Mouse (Mus musculus): ENCODE measurements around the gene Gipc3. TPM values are rescaled to one million over a fixed set of nuclear protein-coding genes. Genes with fewer than 3 reads are reported as not detected.
A peak's percentile ranks its signal among the peaks of the same experiment; 100 is the strongest.

Gipc3 gene
- polyA plus RNA-seq, 1 experiment, result 1.3 TPM

GRCm38 (mm10) chr10:81309571-81309970, 33.5 kb downstream of the Gipc3 start:
- no peak for DNase-seq (ENCODE audit: low read depth in 1 of 2, low spot score in 2 of 2)
- H3K4me1 ChIP-seq (ENCODE audit: control insufficient read depth, insufficient read depth, insufficient read length), result peaks cover 3% of the 10 kb centered on the region; the same call in 1 of the 2 replicates
- H3K36me3 ChIP-seq (ENCODE audit: control insufficient read depth, insufficient read depth, low read length), result peaks cover 62% of the 10 kb centered on the region
- no peak for TF ChIP-seq CTCF (IDR thresholded peaks at IDR 0.05; ENCODE audit: extremely low read depth, insufficient read depth, insufficient read length, insufficient replicate concordance)
- no peak for TF ChIP-seq POLR2A (IDR thresholded peaks at IDR 0.05; ENCODE audit: low read depth, low read length)
- H3K27ac ChIP-seq (ENCODE audit: insufficient read depth, low read length), result no peak overlapping the region
- no peak overlapping the region for H3K4me3 ChIP-seq (ENCODE audit: extremely low read depth, insufficient read depth, insufficient read length)
- H3K27me3 ChIP-seq (ENCODE audit: control insufficient read depth, insufficient read depth, low read length), result no peaks in the 10 kb centered on the region
- WGBS, result 61% methylated on average over 5 of the region's 5 CpGs

- H3K36me3 ChIP-seq (ENCODE audit: control insufficient read depth, insufficient read depth, low read length), result peaks cover 46% of the 10 kb centered on the region
- no peak overlapping the region for H3K27ac ChIP-seq (ENCODE audit: insufficient read depth, low read length)
- no peak for DNase-seq (ENCODE audit: low read depth in 1 of 2, low spot score in 2 of 2)
- peaks cover 27% of the 10 kb centered on the region for H3K4me1 ChIP-seq (ENCODE audit: control insufficient read depth, insufficient read depth, insufficient read length)
- TF ChIP-seq CTCF (IDR thresholded peaks at IDR 0.05; ENCODE audit: extremely low read depth, insufficient read depth, insufficient read length, insufficient replicate concordance) (no peak), POLR2A (IDR thresholded peaks at IDR 0.05; ENCODE audit: low read depth, low read length) (no peak)
- no peaks in the 10 kb centered on the region for H3K27me3 ChIP-seq (ENCODE audit: control insufficient read depth, insufficient read depth, low read length)
- 96% methylated on average over 21 of the region's 21 CpGs for WGBS
- no peak overlapping the region for H3K4me3 ChIP-seq (ENCODE audit: extremely low read depth, insufficient read depth, insufficient read length)
These were observed 36.0 kb downstream of the Gipc3 start for GRCm38 (mm10) chr10:81306837-81307682.

GRCm38 (mm10) chr10:81306173-81306668, 36.8 kb downstream of the Gipc3 start:
- Histone ChIP-seq H3K36me3 (ENCODE audit: control insufficient read depth, insufficient read depth, low read length) (peaks cover 37% of the 10 kb centered on the region), H3K4me3 (ENCODE audit: extremely low read depth, insufficient read depth, insufficient read length) (no peak overlapping the region), H3K27ac (ENCODE audit: insufficient read depth, low read length) (peak overlapping the region; percentile 2; the same call in 1 of the 2 replicates), H3K4me1 (ENCODE audit: control insufficient read depth, insufficient read depth, insufficient read length) (peaks cover 36% of the 10 kb centered on the region), H3K27me3 (ENCODE audit: control insufficient read depth, insufficient read depth, low read length) (no peaks in the 10 kb centered on the region)
- WGBS, result 85% methylated on average over 12 of the region's 12 CpGs
- no peak for TF ChIP-seq CTCF (IDR thresholded peaks at IDR 0.05; ENCODE audit: extremely low read depth, insufficient read depth, insufficient read length, insufficient replicate concordance)
- TF ChIP-seq POLR2A (IDR thresholded peaks at IDR 0.05; ENCODE audit: low read depth, low read length), result no peak
- DNase-seq (ENCODE audit: low read depth in 1 of 2, low spot score in 2 of 2), result no peak

- TF ChIP-seq POLR2A (IDR thresholded peaks at IDR 0.05; ENCODE audit: low read depth, low read length), result no peak
- TF ChIP-seq CTCF (IDR thresholded peaks at IDR 0.05; ENCODE audit: extremely low read depth, insufficient read depth, insufficient read length, insufficient replicate concordance), result no peak
- Histone ChIP-seq H3K4me3 (ENCODE audit: extremely low read depth, insufficient read depth, insufficient read length) (no peak overlapping the region), H3K27me3 (ENCODE audit: control insufficient read depth, insufficient read depth, low read length) (no peaks in the 10 kb centered on the region), H3K4me1 (ENCODE audit: control insufficient read depth, insufficient read depth, insufficient read length) (peaks cover 41% of the 10 kb centered on the region), H3K36me3 (ENCODE audit: control insufficient read depth, insufficient read depth, low read length) (peaks cover 33% of the 10 kb centered on the region), H3K27ac (ENCODE audit: insufficient read depth, low read length) (peak overlapping the region; percentile 2; the same call in 1 of the 2 replicates)
- no peak for DNase-seq (ENCODE audit: low read depth in 1 of 2, low spot score in 2 of 2)
- 91% methylated on average over 14 of the region's 14 CpGs for WGBS
These were observed 37.4 kb downstream of the Gipc3 start for GRCm38 (mm10) chr10:81305663-81306062.

- WGBS, result 24% methylated on average over 7 of the region's 9 CpGs
- H3K27me3 ChIP-seq (ENCODE audit: control insufficient read depth, insufficient read depth, low read length), result no peaks in the 10 kb centered on the region
- TF ChIP-seq CTCF (IDR thresholded peaks at IDR 0.05; ENCODE audit: extremely low read depth, insufficient read depth, insufficient read length, insufficient replicate concordance), result peak; percentile 92
- TF ChIP-seq POLR2A (IDR thresholded peaks at IDR 0.05; ENCODE audit: low read depth, low read length), result no peak
- no peak overlapping the region for H3K27ac ChIP-seq (ENCODE audit: insufficient read depth, low read length)
- H3K4me1 ChIP-seq (ENCODE audit: control insufficient read depth, insufficient read depth, insufficient read length), result peaks cover 51% of the 10 kb centered on the region
- peak in 1 of 2 experiments; percentile 53 for DNase-seq (ENCODE audit: low read depth in 1 of 2, low spot score in 2 of 2)
- H3K4me3 ChIP-seq (ENCODE audit: extremely low read depth, insufficient read depth, insufficient read length), result no peak overlapping the region
- H3K36me3 ChIP-seq (ENCODE audit: control insufficient read depth, insufficient read depth, low read length), result peaks cover 24% of the 10 kb centered on the region
These were observed 38.3 kb downstream of the Gipc3 start for GRCm38 (mm10) chr10:81304597-81305238.

- TF ChIP-seq CTCF (IDR thresholded peaks at IDR 0.05; ENCODE audit: extremely low read depth, insufficient read depth, insufficient read length, insufficient replicate concordance), result no peak
- DNase-seq (ENCODE audit: low read depth in 1 of 2, low spot score in 2 of 2), result peak in 1 of 2 experiments; percentile 55
- Histone ChIP-seq H3K27me3 (ENCODE audit: control insufficient read depth, insufficient read depth, low read length) (no peaks in the 10 kb centered on the region), H3K4me3 (ENCODE audit: extremely low read depth, insufficient read depth, insufficient read length) (no peak overlapping the region), H3K4me1 (ENCODE audit: control insufficient read depth, insufficient read depth, insufficient read length) (peaks cover 57% of the 10 kb centered on the region), H3K27ac (ENCODE audit: insufficient read depth, low read length) (no peak overlapping the region), H3K36me3 (ENCODE audit: control insufficient read depth, insufficient read depth, low read length) (peaks cover 18% of the 10 kb centered on the region)
- WGBS, result 25% methylated on average over 7 of the region's 7 CpGs
These were observed 39.3 kb downstream of the Gipc3 start for GRCm38 (mm10) chr10:81303761-81304160.
